ENCODE assay signal across 8 mouse cellular contexts in genomic region chr11:119023616-119023980, GRCm38 (mm10). TPM values are rescaled to one million over a fixed set of nuclear protein-coding genes. Genes with fewer than 3 reads are reported as not detected.
DNase-seq lines count a peak whose midpoint lies in the region; ATAC-seq and TF ChIP-seq lines count a peak whose summit lies in the region.

No protein-coding gene starts in this region.

- H3K4me2 ChIP-seq in hindbrain, postnatal 0 days (ENCODE audit: low read depth, low read length): peak overlapping the region; percentile 64
- H3K4me2 ChIP-seq in midbrain, embryonic 16.5 days (ENCODE audit: low read length): peak overlapping the region; percentile 97

- peak overlapping the region; percentile 91 for H3K9ac ChIP-seq in hindbrain, postnatal 0 days (replicated peaks; ENCODE audit: low read length)
- H3K9ac ChIP-seq in midbrain, embryonic 16.5 days (ENCODE audit: low read depth, low read length): peak overlapping the region; percentile 95

- no peak overlapping the region for H3K27ac ChIP-seq in spleen, adult 2 months (ENCODE audit: insufficient read depth, low read length)
- peak overlapping the region; percentile 81 for H3K27ac ChIP-seq in hindbrain, postnatal 0 days
- H3K27ac ChIP-seq in midbrain, embryonic 16.5 days (ENCODE audit: low read length): peak overlapping the region; percentile 81

- TF ChIP-seq POLR2A in spleen, adult 2 months (IDR thresholded peaks at IDR 0.05; ENCODE audit: low read depth, low read length): no peak

- ATAC-seq in hindbrain, postnatal 0 days: peak; percentile 2; the same call in 1 of the 2 replicates
- ATAC-seq in midbrain, embryonic 16.5 days: no peak; the same call in 1 of the 2 replicates

- H3K36me3 ChIP-seq in spleen, adult 2 months (ENCODE audit: control insufficient read depth, insufficient read depth, low read length): no peaks in the 10 kb centered on the region
- H3K36me3 ChIP-seq in hindbrain, postnatal 0 days (ENCODE audit: insufficient read depth, low read length): peaks cover 13% of the 10 kb centered on the region; the same call in 1 of the 2 replicates
- H3K36me3 ChIP-seq in midbrain, embryonic 16.5 days (ENCODE audit: control insufficient read depth, insufficient read depth, low read length): peaks cover 14% of the 10 kb centered on the region

- no peaks in the 10 kb centered on the region for H3K9me3 ChIP-seq in hindbrain, postnatal 0 days (ENCODE audit: low read length)
- H3K9me3 ChIP-seq in midbrain, embryonic 16.5 days (replicated peaks; ENCODE audit: control insufficient read depth, low read length, poor library complexity, severe bottlenecking): no peaks in the 10 kb centered on the region

- 2% methylated on average over 15 of the region's 15 CpGs for WGBS in spleen, adult 2 months
- 1% methylated on average over 15 of the region's 15 CpGs for WGBS in hindbrain, postnatal 0 days
- WGBS in midbrain, embryonic 16.5 days: under 1% methylated on average over 15 of the region's 15 CpGs

- peak; percentile 54 for DNase-seq in cerebellum, adult 9-11 months
- DNase-seq in cerebellum, adult 11 months: no peak
- no peak for DNase-seq in spleen, adult 2 months (ENCODE audit: low read depth in 1 of 2, low spot score in 2 of 2)
- no peak for DNase-seq in spleen, postnatal 36 days (ENCODE audit: low spot score in 2 of 2)
- DNase-seq in hindbrain, postnatal 0 days (ENCODE audit: low spot score): peak; percentile 57
- no peak for DNase-seq in layer of hippocampus, adult 9-11 months
- DNase-seq in adrenal gland, postnatal 36 days: no peak

- H3K4me1 ChIP-seq in spleen, adult 2 months (ENCODE audit: control insufficient read depth, insufficient read depth, insufficient read length): peaks cover 5% of the 10 kb centered on the region
- H3K4me1 ChIP-seq in hindbrain, postnatal 0 days (ENCODE audit: insufficient read depth, low read length): peaks cover 15% of the 10 kb centered on the region
- H3K4me1 ChIP-seq in midbrain, embryonic 16.5 days (ENCODE audit: control insufficient read depth, insufficient read depth, low read length): peaks cover 40% of the 10 kb centered on the region

- H3K27me3 ChIP-seq in spleen, adult 2 months (ENCODE audit: control insufficient read depth, insufficient read depth, low read length): peaks cover 7% of the 10 kb centered on the region
- H3K27me3 ChIP-seq in hindbrain, postnatal 0 days (ENCODE audit: insufficient read depth, low read length): 0 out of 2 replicates have a peak, but pooled peaks cover 8% of the 10 kb centered on the region
- H3K27me3 ChIP-seq in midbrain, embryonic 16.5 days (ENCODE audit: control insufficient read depth, insufficient read depth, low read depth, low read length): 0 out of 2 replicates have a peak, but pooled peaks cover 3% of the 10 kb centered on the region

- H3K4me3 ChIP-seq in spleen, adult 2 months (ENCODE audit: extremely low read depth, insufficient read depth, insufficient read length): peak overlapping the region; percentile 78
- H3K4me3 ChIP-seq in hindbrain, postnatal 0 days (ENCODE audit: low read length): peak overlapping the region; percentile 95
- peak overlapping the region; percentile 95 for H3K4me3 ChIP-seq in midbrain, embryonic 16.5 days (ENCODE audit: low read depth, low read length)

- no peak for TF ChIP-seq CTCF in spleen, adult 2 months (IDR thresholded peaks at IDR 0.05; ENCODE audit: extremely low read depth, insufficient read depth, insufficient read length, insufficient replicate concordance)
- TF ChIP-seq CTCF in hindbrain, postnatal 0 days (IDR thresholded peaks at IDR 0.05; ENCODE audit: low read depth): no peak

RNA-seq across cellular contexts. Expression of gene Cbx2, which starts 0.8 kb away (rescaled TPM):
- 1.8 and 2.1 TPM in 2 replicates for polyA plus RNA-seq in spleen, adult 2 months (2012; rRNA removed)
- total RNA-seq in hindbrain, postnatal 0 days (2014; rRNA removed): 14.6 and 18.9 TPM in 2 replicates
- polyA plus RNA-seq in hindbrain, postnatal 0 days (2015; fragmentation: Nextera tagmentation; extraction: Ambion mirVana): 7.0 and 7.4 TPM in 2 replicates
- 13.3 and 18.0 TPM in 2 replicates for polyA plus RNA-seq in midbrain, embryonic 16.5 days (2015; fragmentation: Nextera tagmentation; extraction: Ambion mirVana)
- total RNA-seq in adrenal gland, postnatal 36 days (2021): 1 to 10 TPM; 7.6 to 7.7 TPM

RNA-seq across cellular contexts. Expression of gene Cbx8, which starts 17.2 kb away (rescaled TPM):
- polyA plus RNA-seq in spleen, adult 2 months (2012; rRNA removed): 4.5 and 5.6 TPM in 2 replicates
- total RNA-seq in hindbrain, postnatal 0 days (2014; rRNA removed): 10.0 and 11.4 TPM in 2 replicates
- 6.5 and 7.6 TPM in 2 replicates for polyA plus RNA-seq in hindbrain, postnatal 0 days (2015; fragmentation: Nextera tagmentation; extraction: Ambion mirVana)
- 8.5 and 8.6 TPM in 2 replicates for polyA plus RNA-seq in midbrain, embryonic 16.5 days (2015; fragmentation: Nextera tagmentation; extraction: Ambion mirVana)
- total RNA-seq in adrenal gland, postnatal 36 days (2021): 10 to 100 TPM; 21.4 to 21.5 TPM

RNA-seq across cellular contexts. Expression of gene Enpp7, which starts 35.6 kb away (rescaled TPM):
- not detected in 2 replicates for polyA plus RNA-seq in spleen, adult 2 months (2012; rRNA removed)
- total RNA-seq in hindbrain, postnatal 0 days (2014; rRNA removed): not detected in 2 replicates
- not detected in 2 replicates for polyA plus RNA-seq in hindbrain, postnatal 0 days (2015; fragmentation: Nextera tagmentation; extraction: Ambion mirVana)
- not detected in 2 replicates for polyA plus RNA-seq in midbrain, embryonic 16.5 days (2015; fragmentation: Nextera tagmentation; extraction: Ambion mirVana)
- not detected for total RNA-seq in adrenal gland, postnatal 36 days (2021)

Comparison
In these comparisons a context has a peak if more than half of its experiments do, and no peak if none do; other contexts are left out.
1. DNase-seq: peak in cerebellum, adult 9-11 months (single experiment) and hindbrain, postnatal 0 days (single experiment); none in cerebellum, adult 11 months (single experiment), spleen, adult 2 months (0 of 2), spleen, postnatal 36 days (0 of 2), layer of hippocampus, adult 9-11 months (single experiment) and adrenal gland, postnatal 36 days (0 of 2).
2. Peak in every context shown above with its lines, with median percentiles within 50 percentile points of each other: H3K4me3 ChIP-seq.